Mouse (Mus musculus) heart, adult 9 months (tissue): ENCODE data around the gene Snx8.

Experiments used
- DNase-seq, 2 experiments: peaks; one replicate each; pipeline ENCODE4 v3.0.0; 2022; ENCODE audit warnings: low spot score in 2 of 2

The Snx8 gene

GRCm38 (mm10) chr5:140346050-140346449 lies 43.0 kb downstream of the Snx8 start:
- no peak for DNase-seq

DNA sequence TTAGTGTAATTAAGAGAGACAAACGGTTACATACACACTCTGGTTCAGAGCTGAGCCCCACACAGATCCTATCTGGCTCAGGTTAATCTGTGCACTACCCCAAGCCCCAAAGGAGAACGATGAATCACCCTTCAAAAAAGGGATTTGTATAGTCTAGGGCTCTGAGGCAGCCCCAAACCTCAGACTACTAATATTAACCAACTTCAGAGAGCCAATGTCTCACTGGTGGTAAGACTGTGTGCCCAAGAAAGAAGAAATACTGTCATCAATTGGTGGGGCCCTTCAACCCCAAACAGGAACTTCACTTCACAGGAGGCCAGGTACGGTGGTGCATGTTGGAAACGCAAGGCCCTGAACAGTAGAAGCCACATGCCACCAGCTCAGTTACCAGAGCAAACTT lies 43.8 kb downstream of the Snx8 start:
- no peak for DNase-seq

- DNase-seq, result no peak
Observed at GRCm38 (mm10) chr5:140342880-140343279, 46.2 kb downstream of the Snx8 start.

- DNase-seq, result no peak
Observed at GRCm38 (mm10) chr5:140339836-140340235, 49.2 kb downstream of the Snx8 start.

DNA sequence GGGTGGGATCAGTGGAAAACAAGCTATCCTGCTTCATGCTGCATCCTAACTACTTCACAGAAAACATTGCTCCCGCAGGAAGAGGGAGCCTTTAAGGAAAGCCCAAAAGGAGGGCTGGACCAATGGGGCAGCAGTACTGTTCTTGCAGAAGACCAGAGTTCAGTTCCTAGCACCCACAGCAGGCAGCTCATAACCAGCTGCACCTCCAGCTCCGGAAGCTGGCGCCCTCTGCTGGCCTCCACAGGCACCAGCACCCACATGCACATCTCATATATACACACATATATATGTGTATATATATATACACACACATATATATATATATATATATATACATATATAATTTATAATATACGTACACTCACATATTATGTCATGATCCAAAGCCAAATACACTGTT lies 50.3 kb downstream of the Snx8 start:
- DNase-seq, result no peak

- no peak for DNase-seq
Observed at GRCm38 (mm10) chr5:140336680-140337079, 52.4 kb downstream of the Snx8 start.

DNA sequence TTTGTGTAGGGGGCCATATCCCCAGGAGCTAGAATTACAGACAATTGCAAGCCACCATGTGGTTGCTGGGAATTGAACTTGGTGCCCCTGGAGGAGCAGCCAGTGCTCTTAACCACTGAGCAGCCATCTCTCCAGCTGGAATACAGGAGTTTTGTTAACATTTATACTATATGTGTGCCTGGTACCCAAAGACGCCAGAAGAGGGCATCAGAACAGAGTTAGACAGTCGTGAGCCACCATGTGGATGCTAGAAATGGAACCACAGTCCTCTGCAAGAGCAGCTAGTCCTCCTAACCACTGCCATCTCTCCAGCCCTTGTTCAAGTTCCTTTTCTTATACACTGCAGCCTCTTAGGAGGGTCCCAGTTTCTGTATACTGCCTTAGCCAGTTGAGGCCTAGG lies 55.4 kb downstream of the Snx8 start:
- no peak for DNase-seq

GRCm38 (mm10) chr5:140332519-140332918 lies 56.5 kb downstream of the Snx8 start:
- DNase-seq, result no peak

DNA sequence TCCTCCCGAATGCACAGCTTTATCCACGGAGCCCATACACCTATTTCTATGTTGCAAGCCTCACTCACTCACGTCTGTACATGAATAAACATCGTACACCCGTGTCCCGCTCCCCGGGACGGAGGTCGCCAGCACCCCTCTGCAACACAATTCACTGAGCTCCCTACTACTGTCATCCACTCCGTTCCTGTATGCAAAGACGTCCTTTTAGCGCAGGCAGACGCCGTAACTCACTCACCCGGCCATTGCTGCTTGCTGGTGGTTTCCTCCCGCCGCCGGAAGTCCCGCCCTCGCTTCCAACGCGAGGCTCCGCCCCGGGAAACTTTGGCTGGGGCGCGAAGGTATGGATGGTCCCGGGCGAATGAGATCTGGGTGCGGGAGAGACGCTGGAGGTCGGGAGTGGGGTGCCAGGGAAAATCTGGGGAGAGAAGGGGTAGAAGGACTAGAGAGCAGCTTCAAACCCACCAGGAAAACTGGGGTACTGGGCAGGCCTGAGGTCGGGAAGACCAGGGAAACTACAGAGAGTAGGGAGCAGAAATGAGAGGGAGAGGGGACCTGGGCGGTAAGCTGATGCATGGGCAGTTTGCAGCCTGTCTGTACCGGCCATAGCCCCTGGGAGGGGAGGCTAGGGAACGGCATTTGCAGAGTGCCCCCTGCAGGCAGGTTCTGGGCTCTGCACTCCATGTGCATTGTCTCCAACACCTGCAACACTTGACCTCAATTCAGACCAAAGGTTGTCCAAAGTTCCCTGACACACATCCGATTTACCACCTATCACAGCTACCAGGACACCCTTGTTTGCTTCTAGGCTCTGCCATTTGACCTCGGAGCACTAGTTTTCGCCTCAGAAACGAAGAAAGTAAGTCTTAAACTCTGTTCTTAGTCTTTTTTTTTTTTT lies 57.2 kb downstream of the Snx8 start, which contains the start of gene Mrm2:
Mrm2 (minus strand) TSS at position 284 of the 898 bp plus-strand sequence.
- peak; percentile 80 to 84 for DNase-seq

DNA sequence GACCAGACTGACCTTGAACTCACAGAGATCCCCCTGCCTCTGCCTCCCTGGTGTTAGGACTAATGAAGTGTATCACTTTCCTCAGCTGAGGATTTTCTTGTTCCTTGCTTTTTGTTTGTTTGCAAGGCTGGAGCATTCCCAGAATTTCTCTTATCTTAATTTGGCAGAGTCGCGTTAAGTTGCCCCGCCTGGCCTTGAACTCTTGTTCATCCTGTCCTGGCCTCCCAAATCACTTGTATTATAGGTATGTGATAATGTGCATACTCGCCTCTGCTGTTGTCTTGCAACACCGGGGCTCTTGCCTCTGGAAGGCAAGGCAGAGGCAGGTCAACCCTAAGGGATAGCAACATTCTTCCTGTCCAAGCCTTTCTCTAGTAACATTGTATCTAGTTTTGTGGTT lies 65.0 kb downstream of the Snx8 start:
- DNase-seq, result no peak

- peak in 1 of 2 experiments; percentile 17 for DNase-seq
Observed at GRCm38 (mm10) chr5:140321756-140322575, 67.1 kb downstream of the Snx8 start.

DNA sequence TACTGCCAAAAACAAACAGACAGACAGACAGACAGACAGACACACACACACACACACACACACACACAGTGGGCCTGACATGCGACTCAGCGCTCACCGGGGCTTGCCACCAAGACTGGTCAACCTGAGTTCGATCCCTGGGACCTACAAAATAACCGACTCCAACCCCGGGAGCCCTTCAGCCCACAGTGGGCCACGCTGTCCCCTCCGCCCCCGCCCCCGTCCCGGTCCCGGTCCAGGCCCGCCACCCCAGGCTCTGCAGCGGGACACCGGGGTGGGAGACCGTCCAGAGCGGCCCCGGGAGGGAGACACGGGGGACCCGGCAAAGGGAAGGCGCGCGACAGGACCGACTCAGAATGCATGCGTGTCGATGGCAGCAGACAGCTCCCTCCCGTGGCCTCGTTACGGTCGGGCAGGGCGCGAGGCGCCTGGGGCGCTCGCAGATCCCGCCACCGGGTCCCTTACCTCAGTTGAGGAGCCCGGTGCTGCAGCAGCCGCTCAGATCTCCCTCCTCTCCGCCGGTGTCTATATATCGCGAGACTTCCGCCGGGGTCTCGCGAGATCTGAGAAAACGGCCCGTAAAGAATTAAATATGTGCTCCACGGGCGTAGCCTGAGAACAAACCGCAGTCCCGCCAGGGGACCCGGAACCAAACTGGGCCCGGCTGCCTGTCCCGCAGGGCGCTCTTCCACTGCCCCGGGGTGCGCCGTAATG lies 67.9 kb downstream of the Snx8 start, which contains the start of the genes Mad1l1 and Nudt1:
Mad1l1 (minus strand) TSS at position 511 of the 714 bp plus-strand sequence.
Nudt1 (plus strand) TSS at position 615 of the 714 bp plus-strand sequence.
- peak; percentile 94 to 96 for DNase-seq

DNA sequence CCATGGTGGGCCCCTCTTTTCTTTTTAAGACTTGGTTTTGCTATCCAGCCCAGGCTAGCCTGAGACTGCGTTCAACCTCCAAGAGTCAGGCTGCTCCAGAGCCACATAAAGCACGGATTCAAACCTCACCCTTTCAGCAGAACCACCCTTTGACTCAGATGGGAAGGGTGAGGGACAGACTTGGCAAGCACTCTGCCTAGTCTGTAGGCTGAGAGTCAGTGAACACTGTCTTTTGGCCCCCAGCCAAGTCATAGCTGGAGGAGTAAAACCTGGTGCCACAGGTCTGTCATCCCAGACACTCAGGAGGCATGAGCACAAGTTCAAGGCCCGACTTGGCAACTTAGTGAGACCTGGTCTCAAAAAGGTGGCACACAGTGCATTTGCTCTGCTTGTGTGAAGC lies 72.3 kb downstream of the Snx8 start:
- DNase-seq, result no peak

DNA sequence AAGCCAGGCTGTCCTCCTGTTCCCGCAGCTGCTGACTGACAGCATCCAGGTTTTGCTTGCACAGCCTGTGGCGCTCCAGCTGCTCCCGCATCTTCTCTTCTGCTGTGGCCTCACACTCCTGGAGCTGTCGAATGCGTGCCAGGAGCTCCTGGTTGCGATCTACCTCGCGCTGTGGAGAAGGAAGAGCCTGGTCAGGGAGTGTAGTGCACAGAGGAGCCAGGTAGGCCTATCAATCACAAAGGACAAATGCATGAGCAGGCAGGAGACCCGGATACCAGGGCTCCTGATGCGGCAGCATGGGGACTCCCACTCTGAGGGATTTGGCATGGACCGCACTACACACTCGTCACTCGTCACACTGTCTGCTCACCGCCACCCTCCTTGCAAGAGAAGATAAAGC lies 81.5 kb downstream of the Snx8 start:
- DNase-seq, result no peak

DNA sequence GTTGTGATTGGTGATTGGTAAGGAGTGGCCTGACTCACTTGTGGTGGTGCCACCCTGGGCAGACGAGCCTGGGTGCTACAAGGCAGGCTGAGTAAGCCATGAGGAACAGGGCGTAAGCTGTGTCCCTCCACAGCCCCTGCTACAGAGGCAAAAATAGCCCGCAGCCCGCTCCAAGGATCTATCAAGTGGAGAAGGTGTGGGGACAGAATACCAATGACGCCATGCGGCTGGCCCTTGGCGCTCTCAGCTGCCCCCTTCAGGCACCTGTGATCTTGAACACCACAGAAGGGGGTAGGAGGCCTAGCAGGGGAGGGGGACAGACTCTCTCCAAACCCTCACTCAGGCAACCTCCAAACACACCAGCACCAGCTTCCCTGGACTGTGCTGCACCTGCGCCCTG lies 83.0 kb downstream of the Snx8 start:
- peak; percentile 34 to 53 for DNase-seq

GRCm38 (mm10) chr5:140298291-140298690 lies 90.8 kb downstream of the Snx8 start:
- no peak for DNase-seq

GRCm38 (mm10) chr5:140292152-140292551 lies 96.9 kb downstream of the Snx8 start:
- DNase-seq, result peak; percentile 16 to 53
